Mouse (Mus musculus) stomach, embryonic 16.5 days (tissue): ENCODE measurements at regions not wholly inside any gene's neighbourhood (a gene's known extent, or its start where the extent isn't known, plus 50 kb on each side); places are given as distances from the start of the nearest gene placed in this dataset.

Experiments used
- ATAC-seq: fragments of 200-750 bp; cut with Nextera tagmentation; 2 replicates; pipeline ENCODE4 v1.8.0; 2017; ENCODE audit warnings: moderate number of reproducible peaks, moderate TSS enrichment; ENCODE audit not compliant: insufficient read depth, low FRiP score
- H3K27ac ChIP-seq: fragments of 300-500 bp; sonication (generic); 2 replicates; pipeline ENCODE4 v1.5.1; 2014; ENCODE audit warnings: low read length
- H3K27me3 ChIP-seq: fragments of 300-500 bp; sonication (generic); 2 replicates; pipeline ENCODE4 v1.6.1; 2014; ENCODE audit warnings: low read length, control low read depth, mixed read lengths; ENCODE audit not compliant: control insufficient read depth, insufficient read depth
- H3K36me3 ChIP-seq: fragments of 300-500 bp; sonication (generic); 2 replicates; pipeline ENCODE4 v1.6.1; 2014; ENCODE audit warnings: low read length; ENCODE audit not compliant: control insufficient read depth, insufficient read depth
- H3K4me1 ChIP-seq: fragments of 300-500 bp; sonication (generic); 2 replicates; pipeline ENCODE4 v1.6.1; 2014; ENCODE audit warnings: low read length, control low read depth, mixed read lengths; ENCODE audit not compliant: control insufficient read depth, insufficient read depth
- H3K4me2 ChIP-seq: fragments of 300-500 bp; sonication (generic); 2 replicates; pipeline ENCODE4 v1.6.1; 2014; ENCODE audit warnings: low read depth, low read length, mixed read lengths
- H3K4me3 ChIP-seq: fragments of 300-500 bp; sonication (generic); replicated peaks from 2 replicates; pipeline ENCODE4 v1.5.1; 2014; ENCODE audit warnings: mild to moderate bottlenecking, low read length
- H3K9ac ChIP-seq: fragments of 300-500 bp; sonication (generic); 2 replicates; pipeline ENCODE4 v1.6.1; 2014; ENCODE audit warnings: low read length
- H3K9me3 ChIP-seq: fragments of 300-500 bp; sonication (generic); replicated peaks from 2 replicates; pipeline ENCODE4 v1.6.1; 2016; ENCODE audit warnings: low read length, control low read depth; ENCODE audit not compliant: control insufficient read depth
- WGBS: fragments of 180-500 bp; shearing (Covaris S2); extraction: QIAGEN DNeasy Blood & Tissue Kit; methylation state at CpG from one replicate; pipeline ENCODE4 v1.1.7; 2014; 5-methylcytosine and 5-hydroxymethylcytosine counted together

GRCm38 (mm10) chr10:114890726-114891430 is 88.8 kb upstream of the Trhde start:
- Histone ChIP-seq H3K4me1 (no peaks in the 10 kb centered on the region), H3K36me3 (no peaks in the 10 kb centered on the region), H3K4me3 (no peak overlapping the region), H3K27me3 (no peaks in the 10 kb centered on the region), H3K4me2 (no peak overlapping the region), H3K9me3 (no peaks in the 10 kb centered on the region), H3K27ac (no peak overlapping the region), H3K9ac (no peak overlapping the region)
- ATAC-seq: no peak
- WGBS: 85% methylated on average over 12 of the region's 12 CpGs

- Histone ChIP-seq H3K27ac (no peak overlapping the region), H3K9me3 (no peaks in the 10 kb centered on the region), H3K27me3 (no peaks in the 10 kb centered on the region), H3K4me2 (no peak overlapping the region), H3K4me1 (no peaks in the 10 kb centered on the region), H3K4me3 (no peak overlapping the region), H3K36me3 (no peaks in the 10 kb centered on the region), H3K9ac (no peak overlapping the region)
- no peak for ATAC-seq
- 51% methylated on average over 2 of the region's 2 CpGs for whole genome bisulfite sequencing
These were observed 69.1 kb upstream of the Trhde start for GRCm38 (mm10) chr10:114871201-114871600.

- Histone ChIP-seq H3K9ac (no peak overlapping the region), H3K9me3 (no peaks in the 10 kb centered on the region), H3K27ac (no peak overlapping the region), H3K4me3 (no peak overlapping the region), H3K4me2 (no peak overlapping the region), H3K36me3 (no peaks in the 10 kb centered on the region), H3K4me1 (no peaks in the 10 kb centered on the region), H3K27me3 (no peaks in the 10 kb centered on the region)
- ATAC-seq: no peak
- WGBS: 56% methylated on average over 4 of the region's 4 CpGs
These were observed 55.1 kb upstream of the Trhde start for GRCm38 (mm10) chr10:114857166-114857565.

- H3K4me3 ChIP-seq: no peak overlapping the region
- H3K36me3 ChIP-seq: no peaks in the 10 kb centered on the region
- H3K27ac ChIP-seq: no peak overlapping the region
- ATAC-seq: no peak
- no peaks in the 10 kb centered on the region for H3K4me1 ChIP-seq
- no peaks in the 10 kb centered on the region for H3K27me3 ChIP-seq
- H3K9me3 ChIP-seq: no peaks in the 10 kb centered on the region
- no peak overlapping the region for H3K9ac ChIP-seq
- H3K4me2 ChIP-seq: no peak overlapping the region
These were observed 50.6 kb upstream of the Trhde start for GRCm38 (mm10) chr10:114852688-114853087.
